Mouse (Mus musculus) CD4-positive helper T cell, adult 2 months (primary cell): Measurements from ENCODE around the gene Csrnp1.

Experiments
- DNase-seq: peaks from one replicate; pipeline ENCODE4 v3.0.0-alpha.2; 2012; ENCODE audit warnings: low read depth, missing footprints, low spot score

The Csrnp1 gene

GRCm38 (mm10) chr9:119978151-119978810 is 6.2 kb downstream of the Csrnp1 start:
- peak; percentile 73 for DNase-seq

- peak; percentile 51 for DNase-seq
These were observed 6.8 kb downstream of the Csrnp1 start for GRCm38 (mm10) chr9:119977557-119978060.

GRCm38 (mm10) chr9:119976704-119977556 is 7.5 kb downstream of the Csrnp1 start:
- peak; percentile 48 for DNase-seq

GRCm38 (mm10) chr9:119975286-119975685 is 9.2 kb downstream of the Csrnp1 start:
- DNase-seq: no peak

- no peak for DNase-seq
These were observed 9.8 kb downstream of the Csrnp1 start for GRCm38 (mm10) chr9:119974609-119975008.

- DNase-seq: peak; percentile 60
These were observed 10.5 kb downstream of the Csrnp1 start for GRCm38 (mm10) chr9:119973869-119974520.

GRCm38 (mm10) chr9:119973281-119973680 is 11.2 kb downstream of the Csrnp1 start:
- no peak for DNase-seq

- no peak for DNase-seq
These were observed 11.9 kb downstream of the Csrnp1 start for GRCm38 (mm10) chr9:119972582-119972981.

GRCm38 (mm10) chr9:119972166-119972565 is 12.3 kb downstream of the Csrnp1 start:
- no peak for DNase-seq

GRCm38 (mm10) chr9:119970763-119971656 is 13.4 kb downstream of the Csrnp1 start:
- no peak for DNase-seq

- DNase-seq: peak; percentile 51
These were observed 14.2 kb downstream of the Csrnp1 start for GRCm38 (mm10) chr9:119970221-119970620.

- no peak for DNase-seq
These were observed 14.6 kb downstream of the Csrnp1 start for GRCm38 (mm10) chr9:119969811-119970210.

GRCm38 (mm10) chr9:119966221-119966910 is 18.1 kb downstream of the Csrnp1 start:
- no peak for DNase-seq

- DNase-seq: no peak
These were observed 19.3 kb downstream of the Csrnp1 start for GRCm38 (mm10) chr9:119965186-119965585.

GRCm38 (mm10) chr9:119964206-119964605 is 20.3 kb downstream of the Csrnp1 start:
- DNase-seq: no peak

- DNase-seq: peak; percentile 82
These were observed 21.3 kb downstream of the Csrnp1 start for GRCm38 (mm10) chr9:119962987-119963667.

- no peak for DNase-seq
These were observed 22.2 kb downstream of the Csrnp1 start for GRCm38 (mm10) chr9:119962216-119962615.

- DNase-seq: no peak
These were observed 25.6 kb downstream of the Csrnp1 start for GRCm38 (mm10) chr9:119958835-119959234.

- DNase-seq: no peak
These were observed 33.1 kb downstream of the Csrnp1 start for GRCm38 (mm10) chr9:119951388-119951787.

GRCm38 (mm10) chr9:119950434-119950833 is 34.0 kb downstream of the Csrnp1 start:
- no peak for DNase-seq
